Mouse (Mus musculus) bone marrow, adult 2 months (tissue): ENCODE measurements at regions not wholly inside any gene's neighbourhood (a gene's known extent, or its start where the extent isn't known, plus 50 kb on each side); places are given as distances from the start of the nearest gene placed in this dataset.

Experiments
- H3K27ac ChIP-seq: fragments of 200-500 bp; 2 replicates; pipeline ENCODE4 v1.5.1; 2012; ENCODE audit warnings: low read depth, mild to moderate bottlenecking, control low read depth, inconsistent platforms, low read length; ENCODE audit not compliant: control insufficient read depth, poor library complexity, insufficient read depth
- H3K4me1 ChIP-seq: fragments of 200-500 bp; 2 replicates; pipeline ENCODE4 v1.6.1; 2011; ENCODE audit warnings: low read length; ENCODE audit not compliant: control insufficient read depth, insufficient read depth
- H3K4me3 ChIP-seq: fragments of 200-500 bp; replicated peaks from 2 replicates; pipeline ENCODE3; 2011; ENCODE audit warnings: mild to moderate bottlenecking, low read depth, low read length, control low read depth; ENCODE audit not compliant: control insufficient read depth
- CTCF ChIP-seq: fragments of 200-500 bp; IDR thresholded peaks from 2 replicates; pipeline ENCODE4 v1.5.1; 2011; ENCODE audit warnings: low read length, control low read depth; ENCODE audit not compliant: control insufficient read depth, insufficient read depth
- POLR2A ChIP-seq: fragments of 200-500 bp; IDR thresholded peaks from 2 replicates; pipeline ENCODE4 v1.6.1; 2011; ENCODE audit warnings: low read depth, mild to moderate bottlenecking, control low read depth, low read length, borderline replicate concordance; ENCODE audit not compliant: control insufficient read depth
- WGBS: fragments of 180-500 bp; shearing (Covaris S2); methylation state at CpG from one replicate; pipeline ENCODE4 v1.1.7; 2018; 5-methylcytosine and 5-hydroxymethylcytosine counted together

DNA sequence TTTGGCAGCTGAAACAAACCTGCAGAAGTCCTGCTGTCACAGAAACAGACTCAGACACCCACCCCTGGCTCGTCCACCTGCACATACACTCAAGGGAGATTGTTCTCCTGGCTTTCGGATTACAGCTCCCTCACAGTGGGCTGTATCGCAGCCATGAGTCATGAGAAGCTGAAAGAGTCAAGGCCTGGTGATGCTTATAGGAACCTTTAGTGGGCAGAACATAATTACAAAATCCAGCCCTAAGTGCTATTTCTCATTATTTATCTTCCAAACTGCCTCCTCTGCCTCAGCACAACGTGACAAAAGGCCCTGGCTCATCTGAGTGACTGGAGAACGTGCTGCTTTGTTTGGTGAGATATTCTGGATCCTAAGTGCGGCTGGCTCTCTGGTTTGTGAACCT is 155.8 kb upstream of the Rnd3 start:
- Histone ChIP-seq H3K4me3 (no peak overlapping the region), H3K27ac (no peak overlapping the region), H3K4me1 (no peaks in the 10 kb centered on the region)
- TF ChIP-seq CTCF (no peak), POLR2A (no peak)
- WGBS = 73% methylated on average over 6 of the region's 6 CpGs

DNA sequence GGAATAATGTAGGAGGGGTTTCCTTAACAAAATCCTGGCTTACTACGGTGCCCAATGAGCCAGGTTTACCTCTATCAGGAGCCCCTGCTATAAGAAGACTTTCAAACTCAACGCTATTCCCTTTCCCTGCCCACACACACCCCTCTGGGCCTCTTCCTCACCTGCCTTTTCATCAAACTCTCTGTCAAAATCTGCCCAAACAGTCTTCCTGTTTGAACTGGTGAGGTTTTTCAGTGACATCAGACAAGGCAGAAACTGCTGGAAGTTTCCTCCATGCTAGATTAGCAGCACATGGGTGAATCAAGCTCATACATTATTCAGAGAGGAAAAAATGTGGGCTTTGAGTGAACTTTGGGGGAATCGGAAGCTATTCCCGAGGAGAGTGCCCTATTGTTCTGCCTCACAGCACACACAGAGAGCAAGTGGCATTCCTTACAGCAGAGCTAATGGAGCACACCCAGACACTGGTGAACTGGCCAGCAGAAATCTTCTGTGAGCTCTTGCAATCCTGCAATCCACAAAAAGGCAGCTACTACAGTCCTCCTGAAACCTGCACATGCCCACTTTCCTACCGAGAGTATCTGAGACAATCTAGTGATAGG is 141.8 kb upstream of the Rnd3 start:
- Histone ChIP-seq H3K27ac (no peak overlapping the region), H3K4me3 (no peak overlapping the region), H3K4me1 (no peaks in the 10 kb centered on the region)
- 27% methylated on average over 5 of the region's 5 CpGs for WGBS
- no peak for TF ChIP-seq CTCF
- TF ChIP-seq POLR2A = no peak

DNA sequence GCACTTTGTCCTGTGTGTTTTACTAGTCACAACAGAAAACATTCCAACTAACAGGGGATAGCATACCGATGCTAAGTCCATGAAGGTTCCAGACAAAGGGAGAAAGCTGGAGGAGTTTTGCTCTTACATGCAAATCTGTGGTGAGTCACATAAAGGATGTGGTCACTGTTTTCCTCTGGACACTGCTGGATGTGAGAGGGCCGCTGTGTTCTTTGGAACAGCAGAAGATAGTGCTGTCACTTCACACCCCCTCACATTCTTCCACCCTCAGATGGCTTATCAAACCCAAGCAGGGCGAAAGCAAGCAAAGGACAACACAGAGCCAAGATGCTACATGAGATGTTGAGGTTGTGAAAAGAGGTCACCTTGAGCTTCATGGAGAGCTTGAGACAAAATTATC is 139.8 kb upstream of the Rnd3 start:
- 60% methylated on average over 3 of the region's 3 CpGs for WGBS
- TF ChIP-seq POLR2A (no peak), CTCF (no peak)
- Histone ChIP-seq H3K4me1 (no peaks in the 10 kb centered on the region), H3K4me3 (no peak overlapping the region), H3K27ac (no peak overlapping the region)

DNA sequence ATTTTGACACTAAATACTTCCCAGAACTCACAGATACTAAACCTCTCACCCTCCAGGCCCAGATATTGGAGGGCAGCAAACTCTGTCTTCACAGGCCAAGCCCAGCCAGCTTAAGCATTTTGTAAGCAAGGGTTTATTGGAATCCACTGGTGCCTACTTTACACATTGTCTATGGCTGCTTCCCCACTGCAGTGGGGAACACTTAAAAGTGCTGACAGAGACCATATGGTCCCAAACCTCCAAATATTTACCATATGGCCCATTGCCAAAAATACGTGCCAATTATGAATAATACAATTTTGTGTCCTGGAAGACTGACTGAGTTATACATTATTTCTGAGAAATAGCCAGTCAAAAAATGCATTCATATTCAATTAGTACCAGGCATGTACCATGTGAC is 136.7 kb upstream of the Rnd3 start:
- H3K27ac ChIP-seq = no peak overlapping the region
- no peaks in the 10 kb centered on the region for H3K4me1 ChIP-seq
- no peak overlapping the region for H3K4me3 ChIP-seq
- 75% methylated on average over 1 of the region's 1 CpGs for WGBS
- TF ChIP-seq POLR2A (no peak), CTCF (no peak)

DNA sequence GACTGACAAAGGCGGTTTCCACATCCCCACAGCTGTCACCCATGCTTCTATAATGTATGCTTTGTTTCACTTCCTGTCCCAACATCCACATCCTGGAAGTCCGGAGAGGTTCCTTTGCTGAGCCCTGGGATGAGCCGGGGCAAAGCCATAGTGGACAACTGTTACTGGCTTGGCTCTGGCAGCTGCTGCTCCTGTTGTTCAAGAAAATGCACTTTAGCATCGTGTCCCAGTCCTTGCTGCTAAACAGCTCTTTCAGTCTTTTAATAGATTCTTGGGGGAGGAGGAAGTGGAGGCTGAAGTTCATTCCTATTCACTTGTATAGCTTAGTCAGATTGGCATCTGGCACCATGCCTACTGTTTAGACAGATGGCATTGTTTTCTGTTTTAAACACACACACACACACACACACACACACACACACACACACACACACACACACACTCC is 135.9 kb upstream of the Rnd3 start:
- Histone ChIP-seq H3K4me3 (no peak overlapping the region), H3K4me1 (no peaks in the 10 kb centered on the region), H3K27ac (no peak overlapping the region)
- TF ChIP-seq POLR2A = no peak
- TF ChIP-seq CTCF = no peak
- WGBS = 3% methylated on average over 4 of the region's 4 CpGs

DNA sequence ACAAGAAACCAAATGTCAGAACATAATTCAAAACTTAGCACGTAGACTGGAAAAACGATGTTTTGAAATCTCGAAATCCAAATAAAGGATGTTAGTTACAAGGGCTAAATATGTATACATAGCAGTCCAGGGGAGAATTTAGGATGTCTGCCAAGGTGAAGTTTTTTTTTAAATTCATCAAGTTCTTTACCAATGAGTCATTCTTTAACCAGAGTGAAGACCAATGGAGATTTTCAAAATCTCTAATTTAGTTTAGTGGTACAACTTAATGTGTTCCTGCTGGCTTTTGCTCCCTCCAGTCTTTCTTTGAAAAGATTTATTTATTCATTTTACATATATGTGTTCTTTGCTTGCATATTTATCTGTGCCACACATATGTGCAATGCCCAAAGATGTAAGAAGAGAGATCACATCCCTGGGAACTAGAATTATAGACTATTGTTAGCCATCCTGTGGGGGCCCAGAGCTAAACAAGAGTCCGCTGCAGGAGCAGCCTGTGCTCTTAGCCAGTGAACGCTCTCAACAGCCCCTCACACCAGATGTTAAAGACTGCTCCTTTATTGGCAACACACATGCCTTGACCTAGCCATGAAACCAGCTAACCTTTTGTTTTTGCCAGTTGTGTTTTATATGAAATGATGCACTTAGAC is 130.6 kb upstream of the Rnd3 start:
- H3K4me1 ChIP-seq = no peaks in the 10 kb centered on the region
- H3K27ac ChIP-seq = no peak overlapping the region
- no peak overlapping the region for H3K4me3 ChIP-seq
- WGBS = 82% methylated on average over 5 of the region's 5 CpGs
- TF ChIP-seq POLR2A (no peak), CTCF (no peak)

DNA sequence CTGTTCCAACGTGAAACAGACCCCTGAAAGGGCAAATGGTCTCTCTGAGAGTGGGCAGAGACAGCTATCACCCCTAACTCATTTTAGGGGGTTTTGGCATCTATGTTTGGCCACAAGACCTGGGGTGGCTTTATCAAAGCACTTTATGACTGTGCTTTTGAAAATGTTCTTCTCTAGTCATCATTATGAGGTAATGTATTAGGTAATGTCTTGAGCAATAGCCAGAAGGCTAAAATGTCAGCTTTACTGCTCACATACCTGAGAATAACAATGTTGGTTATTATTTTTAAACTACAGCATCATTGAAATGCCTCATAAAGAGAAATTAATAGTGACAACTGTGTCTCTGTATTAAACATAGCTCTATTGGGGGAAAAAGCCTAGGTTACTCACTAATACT is 129.9 kb upstream of the Rnd3 start:
- TF ChIP-seq POLR2A = no peak
- no peak for TF ChIP-seq CTCF
- Histone ChIP-seq H3K4me3 (no peak overlapping the region), H3K27ac (no peak overlapping the region), H3K4me1 (no peaks in the 10 kb centered on the region)
- whole genome bisulfite sequencing = 72% methylated on average over 1 of the region's 1 CpGs

DNA sequence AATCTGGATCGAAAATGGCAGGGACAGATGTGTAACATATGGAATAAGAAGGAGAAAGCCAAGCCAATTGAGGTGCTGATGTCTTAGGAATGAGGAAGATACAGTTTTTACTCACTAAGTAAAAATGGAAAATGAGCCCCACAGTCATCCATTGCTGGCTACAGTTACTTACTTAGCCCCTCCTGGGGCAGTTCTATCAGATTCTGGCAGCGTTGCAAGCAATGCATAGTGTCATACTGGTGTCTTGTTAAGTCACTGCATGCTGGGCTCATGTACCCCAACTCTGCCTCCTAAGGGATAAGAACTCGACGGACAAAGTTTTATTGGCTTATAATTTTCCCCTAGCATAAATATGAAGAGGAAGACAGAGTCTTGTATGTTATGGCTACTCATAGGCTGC is 129.4 kb upstream of the Rnd3 start:
- H3K4me3 ChIP-seq = no peak overlapping the region
- TF ChIP-seq POLR2A = no peak
- no peak for TF ChIP-seq CTCF
- WGBS = 84% methylated on average over 4 of the region's 4 CpGs
- H3K27ac ChIP-seq = no peak overlapping the region
- no peaks in the 10 kb centered on the region for H3K4me1 ChIP-seq

DNA sequence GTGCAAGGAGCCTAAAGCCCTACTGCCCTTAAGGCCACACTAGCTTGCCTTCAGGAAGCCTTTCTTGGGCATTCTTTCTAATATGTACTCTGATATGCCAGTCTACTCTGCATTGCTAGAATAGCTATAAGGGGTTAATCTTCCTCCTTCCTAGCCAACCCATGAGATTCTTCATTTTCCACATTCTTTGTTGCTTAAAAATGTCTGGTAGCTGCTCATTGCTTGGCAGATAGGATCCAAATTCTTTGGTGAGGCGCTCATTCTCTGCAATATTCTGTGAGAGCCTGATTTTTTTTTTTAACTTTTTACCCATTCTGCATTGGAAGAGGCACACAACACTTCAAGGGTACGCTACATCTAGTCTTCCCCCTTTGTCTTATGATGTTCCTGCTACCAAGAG is 127.7 kb upstream of the Rnd3 start:
- Histone ChIP-seq H3K4me1 (no peaks in the 10 kb centered on the region), H3K4me3 (no peak overlapping the region), H3K27ac (no peak overlapping the region)
- 80% methylated on average over 2 of the region's 2 CpGs for WGBS
- TF ChIP-seq POLR2A (no peak), CTCF (no peak)

DNA sequence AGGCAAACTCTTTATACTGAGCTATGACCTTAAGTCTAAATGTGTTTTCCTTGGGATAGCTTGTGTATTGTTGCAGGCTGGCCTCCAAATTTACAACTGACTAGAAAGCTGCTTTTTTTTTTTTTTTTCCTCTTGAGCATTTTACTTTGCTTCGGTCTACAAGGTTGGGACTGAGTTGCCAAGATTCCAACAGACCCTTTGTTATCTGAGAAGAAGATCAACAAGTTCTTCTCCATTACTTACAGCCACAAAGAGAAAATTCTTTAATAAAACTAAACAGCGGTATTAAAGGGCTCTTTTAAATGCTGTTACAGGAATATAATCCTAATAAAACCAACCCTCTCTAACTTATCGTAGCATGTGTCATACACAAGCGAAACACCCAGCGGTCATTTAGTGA is 124.4 kb upstream of the Rnd3 start:
- TF ChIP-seq POLR2A (no peak), CTCF (no peak)
- Histone ChIP-seq H3K4me1 (no peaks in the 10 kb centered on the region), H3K4me3 (no peak overlapping the region), H3K27ac (no peak overlapping the region)
- 67% methylated on average over 5 of the region's 5 CpGs for WGBS
